Comparison of ENCODE assay signal across 9 mouse cellular contexts in genomic region chr4:95045133-95045532, GRCm38 (mm10). TPM values are rescaled to one million over a fixed set of nuclear protein-coding genes. Genes with fewer than 3 reads are reported as not detected.
DNase-seq lines count a peak whose midpoint lies in the region; ATAC-seq and TF ChIP-seq lines count a peak whose summit lies in the region.
"Had no signal": no experiment of that assay in that cellular context is flagged by ENCODE, and none has a peak within 500 bp of the region (broad histone marks: within the 10 kb centered on the region; RNA-seq: fewer than 3 reads in every experiment).

No protein-coding gene starts in this region.

- no peak for DNase-seq in layer of hippocampus, adult 2 months (ENCODE audit: low spot score in 2 of 2)
- DNase-seq in layer of hippocampus, adult 9-10 months (ENCODE audit: low spot score): no peak
- DNase-seq in B cell, adult 2 months: peak; percentile 37 to 38
- DNase-seq in induced T-regulatory cell, adult 2 months (ENCODE audit: low read depth): peak; percentile 43
- no peak for DNase-seq in layer of hippocampus, adult 9-11 months
- DNase-seq in kidney, adult 18-20 months: no peak
- DNase-seq: gastrocnemius, postnatal 36 days; heart, postnatal 4 days had no signal

- TF ChIP-seq CTCF in layer of hippocampus, adult 2 months (conservative IDR thresholded peaks at IDR 0.05): peak; percentile 72

- H3K4me3 ChIP-seq in layer of hippocampus, adult 2 months: no peak overlapping the region

- peak; percentile 22 for ATAC-seq in CD4-positive, CD25-positive, alpha-beta regulatory T cell, adult 4 months

- H3K27ac ChIP-seq in layer of hippocampus, adult 2 months: no peak overlapping the region

RNA-seq across cellular contexts. Expression of gene Jun, which starts 6.9 kb away (rescaled TPM):
- 100 to 1,000 TPM in 1 of 2 experiments, 10 to 100 TPM in 1; 98.7 to 101 TPM for total RNA-seq in layer of hippocampus, adult 2 months (2021)
- 10 to 100 TPM; 19.7 to 31.0 TPM for polyA plus RNA-seq in CD4-positive, CD25-positive, alpha-beta regulatory T cell, adult 4 months (2017; shearing (Covaris generic))

Comparison
In these comparisons a context has a peak if more than half of its experiments do, and no peak if none do; other contexts are left out.
1. DNase-seq: peak in B cell, adult 2 months (2 of 2) and induced T-regulatory cell, adult 2 months (single experiment); none in layer of hippocampus, adult 2 months (0 of 2), layer of hippocampus, adult 9-10 months (single experiment), layer of hippocampus, adult 9-11 months (single experiment) and kidney, adult 18-20 months (single experiment).